Mouse (Mus musculus): ENCODE measurements around the gene Grik1.

The Grik1 gene

DNA sequence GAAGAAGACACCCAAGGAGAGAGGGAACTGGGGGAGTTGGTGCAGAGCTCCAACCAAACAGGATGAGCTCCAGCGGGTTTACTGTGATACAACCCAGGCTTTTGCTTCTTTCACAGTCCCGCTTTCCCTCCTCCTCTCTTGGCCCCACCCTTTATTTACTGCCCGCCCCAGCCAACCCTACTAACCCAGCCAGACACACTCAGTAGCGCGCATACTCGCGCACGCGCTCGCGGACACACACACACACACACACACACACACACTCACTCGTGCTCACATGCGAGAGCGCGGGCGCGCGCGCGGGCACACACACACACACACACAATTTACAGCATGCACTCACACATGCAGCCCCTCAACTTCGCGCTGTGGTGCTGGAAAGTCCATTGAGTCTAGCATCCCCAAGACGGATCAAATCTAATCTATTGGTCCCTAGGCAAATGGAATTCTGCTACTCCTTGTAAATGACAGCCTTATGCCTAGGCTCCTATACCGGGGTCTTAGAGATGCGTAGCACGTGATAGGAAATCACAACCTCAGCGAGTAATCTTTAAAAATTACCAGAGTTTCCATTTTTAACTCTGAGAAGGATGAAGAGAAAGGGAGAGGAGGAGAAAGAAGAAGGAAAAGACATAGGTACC is at the start of gene Grik1:
Grik1 (minus strand) TSS at position 134 of the 641 bp plus-strand sequence.
- no peak for DNase-seq

DNA sequence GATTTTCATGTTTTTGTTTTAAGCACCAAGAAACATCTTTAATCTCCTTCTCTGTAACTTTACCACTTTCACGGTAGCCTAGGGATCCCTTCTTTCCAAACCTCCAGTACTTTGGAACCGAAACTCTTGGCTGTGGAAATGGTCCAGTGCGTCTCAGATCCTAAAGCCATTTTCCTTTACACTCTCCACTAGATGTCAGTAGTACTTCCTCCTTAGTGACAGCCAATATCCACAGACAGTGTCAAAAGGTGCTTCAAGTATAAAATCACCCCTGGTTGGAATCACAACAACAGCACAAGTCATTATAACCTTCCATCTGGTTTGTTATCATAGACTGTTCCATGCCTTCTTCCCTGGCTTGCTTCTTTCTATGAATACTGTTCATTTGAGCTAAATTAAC is 4.1 kb upstream of the Grik1 start:
- DNase-seq, result no peak

DNA sequence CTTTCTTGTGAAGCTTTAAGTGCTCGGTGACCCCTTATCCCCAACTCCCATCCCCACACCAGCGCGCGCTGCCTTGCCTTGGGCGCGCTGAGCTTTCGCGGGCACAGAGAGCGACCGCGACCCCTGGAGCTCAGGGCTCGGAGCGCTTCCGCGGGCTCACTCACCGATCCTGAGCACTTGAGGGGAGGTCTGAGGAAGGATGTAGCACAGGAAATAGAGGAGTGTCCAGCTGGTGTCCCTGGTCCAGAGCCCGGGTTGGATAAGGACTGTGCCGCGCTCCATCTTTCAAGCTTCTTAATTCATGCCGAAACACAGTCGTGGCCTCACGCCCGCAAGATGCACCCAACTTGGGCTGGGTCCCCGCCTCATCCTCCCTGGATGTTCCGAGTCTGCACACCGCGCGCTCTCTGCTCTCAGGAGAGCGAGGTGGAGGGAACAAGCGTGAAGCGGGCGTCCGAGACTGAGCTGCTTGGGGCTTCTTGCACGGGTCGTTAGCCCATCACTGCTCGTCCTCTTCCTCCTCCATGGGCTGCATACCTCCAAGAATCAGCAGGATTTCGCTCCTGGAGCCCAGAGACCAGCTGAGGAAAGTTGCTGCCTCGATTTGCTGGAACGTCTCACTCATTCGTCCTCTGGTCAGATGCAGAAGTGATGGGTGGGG is 514 bp downstream of the Grik1 start:
- no peak for DNase-seq

DNA sequence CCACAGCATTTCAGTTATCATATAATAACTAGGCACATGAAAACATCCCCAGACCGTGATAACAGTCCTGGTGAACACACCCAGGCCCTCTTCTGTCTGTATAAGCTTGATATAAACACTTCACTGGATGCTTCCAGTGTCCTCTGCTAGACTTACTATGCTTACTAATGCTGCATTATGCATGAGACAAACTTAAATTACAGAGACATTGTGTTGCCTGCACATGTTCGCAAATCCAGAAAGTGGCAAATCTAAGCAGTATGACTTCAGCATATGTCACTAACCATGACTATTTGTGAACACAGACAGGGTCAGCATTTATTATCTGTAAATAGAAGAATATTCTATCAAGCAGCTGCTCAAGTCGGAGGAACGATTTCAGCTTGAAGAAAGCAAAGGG is 31.7 kb downstream of the Grik1 start:
- DNase-seq, result no peak

DNA sequence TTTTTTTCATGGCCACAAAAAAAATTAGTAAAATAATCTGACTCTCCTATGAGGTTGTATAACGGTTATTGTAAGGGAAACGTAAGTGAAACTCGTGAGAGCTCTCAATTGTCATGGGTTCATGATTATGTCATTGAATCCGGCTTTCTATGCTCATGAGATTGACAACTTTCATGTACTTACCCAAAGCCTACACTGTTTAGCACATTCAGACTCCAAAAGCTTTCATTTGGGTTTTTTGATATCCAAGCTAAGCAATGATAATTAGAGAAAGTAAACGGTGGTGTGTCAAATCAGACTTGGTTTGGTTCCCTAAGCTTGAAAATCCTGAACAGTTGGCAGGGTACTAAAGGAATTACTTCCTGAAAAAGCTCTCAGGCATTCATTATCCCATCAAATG is 33.0 kb downstream of the Grik1 start:
- DNase-seq, result no peak

DNA sequence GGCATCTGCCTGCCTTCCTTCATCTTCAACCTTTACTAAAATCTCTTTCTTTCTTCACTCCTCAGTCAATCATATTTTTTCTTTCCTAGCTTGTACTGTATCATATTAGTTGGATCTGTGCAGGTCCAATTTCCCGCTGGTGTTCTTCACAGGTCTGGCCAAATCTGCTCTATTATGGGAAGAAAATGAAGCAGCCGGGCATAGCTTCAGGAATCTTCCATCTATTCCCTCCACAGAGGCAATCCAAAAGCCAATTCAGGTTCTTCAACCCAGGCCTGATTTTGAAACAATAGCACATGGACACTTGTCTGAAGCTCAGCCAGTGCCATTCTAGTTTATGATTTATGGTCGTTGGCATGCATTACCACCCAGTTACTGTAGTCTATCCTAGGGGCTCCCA is 34.0 kb downstream of the Grik1 start:
- no peak for DNase-seq

DNA sequence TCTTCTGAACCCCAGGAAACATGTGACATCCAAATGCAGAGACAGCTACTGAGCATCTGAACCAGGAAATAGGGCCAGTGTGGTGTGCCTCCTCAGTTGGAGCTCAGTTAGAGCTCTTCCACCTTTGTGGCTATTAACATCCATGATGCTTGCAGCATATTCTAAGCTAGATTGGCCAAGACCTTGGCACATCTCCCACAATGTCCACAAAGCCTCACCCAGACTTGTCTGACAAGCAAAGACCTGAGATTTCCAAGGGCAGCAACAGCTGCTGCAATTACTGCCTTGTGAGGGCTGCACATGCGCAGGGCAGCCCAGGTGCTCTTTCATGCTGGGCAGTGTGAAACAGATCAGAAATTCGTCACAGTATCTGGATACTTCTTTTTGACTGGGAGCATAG is 37.4 kb downstream of the Grik1 start:
- no peak for DNase-seq

DNA sequence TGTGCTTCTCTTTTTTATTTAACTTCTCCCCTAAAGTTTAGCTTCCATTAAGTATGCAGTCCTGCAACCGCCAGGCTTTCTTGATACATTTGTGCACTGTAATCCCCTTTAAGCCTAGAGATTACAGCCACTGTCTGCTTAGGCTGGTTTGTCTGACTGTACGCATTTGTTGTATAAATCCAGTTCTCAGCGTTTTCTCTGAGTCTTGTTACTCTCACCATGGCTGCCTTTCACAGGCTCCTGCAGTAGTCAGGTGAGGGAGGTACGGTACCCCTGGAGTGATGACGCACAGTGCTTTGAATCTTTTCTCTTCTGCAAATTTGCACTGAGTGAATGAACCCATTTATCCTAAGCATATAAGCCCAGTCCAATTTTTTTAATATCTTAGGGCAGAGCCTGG is 39.0 kb downstream of the Grik1 start:
- no peak for DNase-seq

DNA sequence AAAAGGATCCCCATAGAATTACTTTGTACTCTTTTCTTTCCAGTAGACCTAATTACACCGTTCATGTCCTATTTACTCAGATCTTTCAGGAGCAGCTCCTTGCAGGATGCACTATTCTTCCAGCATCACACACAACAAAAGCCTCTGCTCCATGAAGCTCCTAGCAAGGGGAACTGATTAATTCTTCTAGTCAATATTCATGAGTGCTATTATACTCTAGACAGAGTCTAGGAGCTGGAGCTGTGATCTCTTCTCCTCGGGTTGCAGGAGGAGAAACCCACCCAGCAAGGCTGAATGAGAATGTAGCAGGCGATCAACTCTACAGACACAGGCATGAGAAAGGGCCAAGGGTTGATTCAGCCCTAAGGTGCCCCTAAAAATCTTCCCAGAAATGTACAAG is 40.2 kb downstream of the Grik1 start:
- DNase-seq, result no peak

DNA sequence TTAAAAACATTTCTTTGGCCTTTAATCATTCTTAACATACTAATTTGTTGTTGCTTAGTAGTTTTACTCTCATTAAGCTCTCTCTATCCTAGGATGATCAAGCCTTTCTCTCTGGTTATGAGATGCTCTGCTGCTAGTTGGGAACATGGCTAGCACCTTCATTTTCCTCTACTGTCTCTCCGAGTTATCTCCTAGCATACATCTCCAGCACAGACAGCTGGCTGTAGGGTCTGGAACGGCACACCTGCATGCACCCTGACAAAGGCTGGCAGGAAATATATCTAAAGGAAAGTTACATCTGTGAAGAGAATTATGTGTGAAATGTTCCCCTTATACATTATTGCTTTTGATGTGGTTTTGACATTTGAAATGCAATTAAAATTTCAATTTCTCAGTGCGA is 42.5 kb downstream of the Grik1 start:
- DNase-seq, result no peak

DNA sequence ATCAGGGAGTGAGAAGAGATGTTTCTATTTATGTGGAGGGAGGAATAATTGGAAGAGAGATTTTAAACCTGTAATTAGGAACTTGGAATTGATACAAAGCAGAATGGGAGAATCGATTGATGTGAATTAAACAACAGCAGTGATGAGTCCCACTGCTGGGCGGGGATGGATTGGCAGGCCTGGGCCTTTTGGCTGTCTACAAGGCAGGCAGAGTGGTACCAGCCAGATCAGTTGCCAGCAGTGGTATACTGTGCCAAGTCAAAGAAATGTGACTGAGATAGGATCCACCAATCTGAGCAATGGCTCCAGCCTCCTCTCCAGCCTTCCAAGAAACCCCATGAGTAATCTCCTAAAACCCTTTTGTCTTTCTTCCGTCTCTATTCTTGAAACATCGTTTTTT is 45.4 kb downstream of the Grik1 start:
- DNase-seq, result no peak

DNA sequence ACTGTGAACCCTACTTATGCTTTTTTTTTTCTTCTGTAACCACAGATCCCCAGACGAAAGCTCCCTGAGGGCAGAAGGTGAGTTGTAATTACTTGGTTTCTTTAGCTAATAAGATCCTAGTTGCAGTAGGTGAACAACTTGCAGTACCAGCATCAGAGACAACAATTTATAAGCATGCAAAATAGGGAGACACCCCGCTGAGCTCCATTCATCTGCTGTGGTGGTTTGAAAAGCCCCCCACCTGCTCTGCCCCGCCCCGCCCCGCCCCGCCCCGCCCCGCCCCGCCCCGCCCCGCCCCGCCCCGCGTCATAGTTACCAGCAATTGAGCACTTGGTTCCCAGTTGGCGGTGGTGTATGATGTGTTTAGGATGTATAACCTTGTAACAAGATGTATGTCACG is 64.4 kb downstream of the Grik1 start:
- DNase-seq, result no peak

DNA sequence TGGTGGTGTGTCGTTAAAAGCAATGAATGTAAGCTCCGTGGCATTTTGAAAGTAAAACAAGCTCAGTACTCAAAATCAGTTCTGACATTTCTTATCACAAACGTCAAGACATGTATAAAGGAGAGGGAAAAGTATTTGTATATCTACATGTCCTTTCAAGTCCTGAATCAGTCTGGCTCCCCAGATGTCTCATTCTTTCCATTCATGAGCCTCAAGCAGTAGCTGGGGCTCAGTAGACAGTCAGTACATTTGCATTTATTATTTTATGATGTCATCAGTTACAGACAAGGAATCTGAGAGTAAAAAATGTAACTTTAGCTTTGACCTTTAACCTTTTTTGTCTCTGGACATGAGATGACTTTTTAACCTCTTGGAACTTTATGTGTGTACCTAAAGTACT is 68.1 kb downstream of the Grik1 start:
- DNase-seq, result no peak

DNA sequence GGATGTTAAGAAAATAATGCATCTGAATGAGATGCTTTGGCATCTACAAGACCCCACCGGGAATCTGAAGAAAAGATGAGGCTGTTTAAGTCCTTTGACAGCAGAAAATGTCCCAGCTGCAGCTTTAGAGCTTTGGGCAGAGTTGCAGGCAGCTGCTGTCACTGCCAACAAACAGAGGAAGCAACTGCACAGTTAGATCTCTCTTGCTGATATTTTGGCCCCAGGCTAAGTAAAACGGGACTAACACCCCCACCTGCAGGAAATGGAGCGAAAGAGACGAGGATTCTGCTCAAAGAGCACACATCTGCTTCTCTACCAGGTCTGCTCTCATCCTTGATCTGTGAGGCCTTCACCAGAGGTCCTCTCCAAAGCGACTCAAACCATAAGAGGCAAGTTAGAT is 77.5 kb downstream of the Grik1 start:
- DNase-seq, result no peak

DNA sequence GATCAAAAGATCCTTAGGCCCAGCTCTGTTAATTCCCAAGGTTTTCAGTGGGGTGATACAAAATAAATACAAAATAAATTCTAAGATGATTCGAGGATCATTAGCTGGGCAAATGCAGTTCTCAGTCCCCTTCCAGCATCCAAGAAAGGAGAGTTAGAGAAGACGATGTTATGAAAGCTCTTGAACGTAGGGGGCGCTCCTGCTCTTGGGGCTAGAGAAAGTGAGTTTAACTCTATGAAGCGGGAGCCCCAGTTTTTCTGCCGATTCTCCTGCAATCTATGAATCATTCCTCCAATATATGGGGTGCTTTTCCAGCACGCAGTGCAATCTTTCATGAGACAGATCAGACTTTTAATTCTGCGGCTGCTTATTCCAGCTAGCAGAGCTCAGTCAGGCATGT is 78.2 kb downstream of the Grik1 start:
- no peak for DNase-seq

DNA sequence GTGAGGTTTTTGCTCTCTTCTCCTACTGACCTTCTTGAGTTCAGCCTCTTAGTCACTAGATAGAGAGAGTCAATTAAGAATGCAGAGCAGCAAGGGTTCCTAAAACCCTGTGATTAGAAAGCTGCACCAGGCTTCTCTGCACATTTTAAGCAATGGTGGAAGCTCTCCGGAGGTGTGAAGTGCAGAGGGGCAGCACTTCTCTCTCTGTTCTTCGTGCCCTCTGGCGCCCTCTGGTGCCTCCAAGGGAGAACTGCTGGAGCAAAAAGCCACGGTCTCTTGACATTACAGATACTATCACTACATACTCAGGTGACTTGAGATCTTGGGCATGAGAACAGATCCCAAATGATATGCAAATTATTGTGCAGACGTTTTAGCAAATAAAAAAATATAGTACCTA is 85.7 kb downstream of the Grik1 start:
- peak; percentile 64 to 69 for DNase-seq

DNA sequence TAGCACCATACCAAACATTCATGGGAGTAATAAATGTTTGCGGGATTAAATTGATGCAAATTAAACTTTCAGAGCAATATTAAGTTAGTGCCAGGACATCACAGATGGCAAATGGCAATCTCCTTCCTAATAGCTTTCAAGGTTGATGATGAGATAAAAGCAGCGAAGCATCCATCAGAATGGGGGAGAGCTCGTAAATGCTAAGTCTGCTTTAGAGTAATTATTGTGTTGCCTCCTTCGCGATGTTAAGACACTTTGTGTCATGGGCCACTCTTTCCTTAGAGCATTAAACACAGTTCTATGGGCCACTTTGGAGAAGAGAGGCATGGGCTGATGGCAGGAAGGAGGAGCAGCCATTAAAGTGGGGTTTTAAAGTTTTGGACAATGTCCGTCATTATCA is 86.1 kb downstream of the Grik1 start:
- DNase-seq, result no peak

DNA sequence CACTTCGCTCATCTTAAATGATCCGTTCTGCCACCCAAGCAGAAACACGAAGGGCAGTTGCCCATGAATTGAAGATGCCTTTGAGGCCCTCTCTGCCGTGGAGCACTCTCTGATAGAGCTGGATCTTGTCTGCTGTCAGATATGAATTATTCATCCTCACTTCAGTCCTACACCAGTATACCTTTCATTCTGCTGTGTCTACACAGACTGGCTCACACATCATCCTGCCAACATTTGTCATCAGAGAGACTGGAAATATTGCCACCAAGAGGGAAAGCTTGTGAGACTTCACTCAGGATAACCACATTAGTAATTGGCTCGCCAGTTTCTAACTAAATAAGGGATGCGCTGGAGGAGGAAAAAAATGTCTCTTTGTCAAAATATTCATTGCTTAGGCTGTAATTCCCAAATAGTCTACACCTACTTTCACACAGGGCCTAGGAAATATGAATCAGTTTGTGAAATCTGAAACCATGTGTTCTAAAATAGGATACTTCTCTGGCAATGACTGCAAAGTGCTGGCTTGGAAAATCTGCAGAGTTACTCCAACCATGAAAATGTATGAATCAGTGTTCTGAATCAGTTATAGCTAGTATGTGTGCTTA is 102.5 kb downstream of the Grik1 start:
- DNase-seq, result no peak

DNA sequence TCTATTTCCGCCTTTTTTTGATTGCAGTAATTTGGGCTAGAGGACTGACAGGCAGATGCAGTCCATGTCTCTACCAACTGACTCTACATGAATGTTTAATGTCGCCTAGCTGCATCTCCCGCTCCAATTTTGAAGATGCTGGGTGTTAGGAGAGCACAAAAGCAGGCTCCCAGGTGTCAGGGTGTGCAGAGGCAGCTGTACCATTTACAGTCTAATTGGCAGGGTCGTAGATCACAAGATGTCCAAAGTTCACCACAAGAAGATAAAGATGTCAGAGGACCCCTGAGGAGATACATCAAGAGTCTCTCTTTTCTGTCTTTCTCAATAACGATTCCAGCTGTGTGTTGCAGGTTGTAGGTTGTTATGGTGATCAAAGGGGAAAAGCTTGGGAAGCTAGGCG is 111.3 kb downstream of the Grik1 start:
- no peak for DNase-seq

DNA sequence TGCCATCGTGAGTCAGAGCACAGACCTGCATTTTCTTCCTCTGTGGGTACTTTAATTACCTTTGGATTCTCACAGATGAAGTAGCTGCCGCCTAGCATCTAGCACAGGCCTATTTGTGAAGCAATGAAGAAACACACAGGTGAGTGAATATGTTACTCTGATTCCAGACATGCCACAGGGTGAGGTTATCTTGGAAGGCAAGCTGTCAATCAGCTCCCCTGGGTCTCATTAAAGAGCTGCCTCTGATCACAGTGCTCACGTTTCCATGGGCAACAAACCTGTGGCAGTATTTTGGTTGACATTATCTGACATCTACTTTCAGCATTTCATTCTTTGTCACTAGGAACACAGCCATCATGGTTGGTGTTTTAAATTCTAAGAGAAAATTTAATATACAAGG is 112.7 kb downstream of the Grik1 start:
- DNase-seq, result no peak

DNA sequence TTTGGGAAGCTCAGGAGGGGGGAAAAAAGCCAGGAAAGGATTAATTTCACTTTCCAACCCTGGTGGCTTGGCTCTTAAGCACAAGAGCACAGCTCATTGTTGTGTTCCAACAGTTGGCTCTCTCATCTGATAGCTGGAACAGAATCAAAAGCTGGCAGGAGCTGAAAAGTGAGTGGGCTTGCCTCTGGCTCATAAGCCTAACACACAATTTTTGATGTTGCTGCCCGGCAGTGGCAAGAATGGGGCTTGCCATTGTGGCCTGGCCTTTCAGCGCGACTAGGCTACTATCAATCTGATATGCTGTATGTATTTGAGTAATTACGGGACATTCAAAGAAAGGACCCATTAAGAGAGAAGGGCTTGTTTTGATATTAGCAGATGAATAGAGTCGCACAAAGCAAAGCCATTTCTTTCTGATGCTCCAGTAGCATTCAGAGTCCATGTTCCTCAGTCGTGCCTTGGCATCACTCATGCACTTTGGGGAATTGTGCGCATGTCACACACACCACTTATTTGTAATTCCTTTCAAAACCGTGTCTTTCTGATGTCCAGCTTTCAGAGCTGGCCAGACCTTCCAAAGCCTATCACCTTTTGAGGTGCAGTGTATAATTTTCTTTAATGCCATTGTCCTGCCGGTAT is 115.9 kb downstream of the Grik1 start:
- no peak for DNase-seq

DNA sequence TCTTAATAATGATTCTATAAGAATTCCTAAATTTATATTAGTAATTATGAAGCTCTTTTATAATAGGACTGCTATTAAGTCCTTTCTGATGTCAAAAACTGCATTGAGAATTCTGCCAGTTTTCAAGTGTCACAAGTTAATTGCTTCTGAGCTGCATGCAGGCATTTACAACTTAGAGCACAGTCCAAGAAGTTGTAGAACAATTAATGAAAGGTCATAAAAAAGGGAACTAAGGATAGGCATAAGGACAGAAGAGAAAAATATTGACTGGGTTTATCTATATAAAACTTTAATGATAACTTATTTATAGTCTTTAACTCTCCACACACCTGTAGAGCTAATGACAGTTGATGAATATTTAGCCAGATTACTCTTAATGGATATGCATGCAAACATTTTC is 123.5 kb downstream of the Grik1 start:
- no peak for DNase-seq

DNA sequence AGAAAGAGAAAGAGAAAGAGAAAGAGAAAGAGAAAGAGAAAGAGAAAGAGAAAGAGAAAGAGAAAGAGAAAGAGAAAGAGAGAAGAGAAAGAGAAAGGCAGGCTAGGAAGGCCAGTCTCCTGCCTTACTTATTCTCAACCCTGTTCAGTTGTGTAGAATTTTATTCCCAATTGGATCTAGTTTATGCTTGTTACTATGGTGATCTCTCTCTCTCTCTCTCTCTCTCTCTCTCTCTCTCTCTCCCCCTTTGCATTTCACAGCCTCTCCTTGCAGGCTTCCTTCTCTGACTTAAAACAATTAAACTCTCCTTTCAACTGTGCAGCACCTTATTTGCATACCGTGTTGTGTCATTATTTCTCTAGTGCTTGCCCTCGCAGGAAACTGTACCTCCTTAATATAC is 147.5 kb downstream of the Grik1 start:
- peak; percentile 17 to 34 for DNase-seq

DNA sequence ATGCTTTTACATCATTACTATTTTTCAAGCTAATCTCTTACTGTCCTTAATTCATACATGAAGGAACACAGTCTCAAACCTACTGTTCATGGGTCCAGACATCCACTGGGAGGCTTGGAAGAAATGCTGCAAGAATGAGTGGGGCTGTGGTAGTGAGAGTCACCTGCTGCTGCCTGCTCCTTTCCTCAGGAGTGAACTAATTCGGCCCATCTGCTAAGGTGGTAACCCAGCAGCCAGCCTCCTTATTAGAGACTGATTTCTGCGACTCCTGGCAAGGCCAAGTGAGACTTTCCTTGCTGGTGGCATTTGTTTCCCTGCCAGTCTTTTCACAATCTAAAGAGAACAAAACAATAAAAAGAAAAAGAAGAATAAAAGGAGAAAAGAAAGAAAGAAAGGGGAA is 147.9 kb downstream of the Grik1 start:
- no peak for DNase-seq
